Mouse (Mus musculus) bone marrow, adult 2 months (tissue): ENCODE results near the gene Lrfn1. TPM values are rescaled to one million over a fixed set of nuclear protein-coding genes. Genes with fewer than 3 reads are reported as not detected.

ENCODE experiments used
- H3K27ac ChIP-seq: fragments of 200-500 bp; 2 replicates; pipeline ENCODE4 v1.5.1; 2012; ENCODE audit warnings: low read depth, mild to moderate bottlenecking, control low read depth, inconsistent platforms, low read length; ENCODE audit not compliant: control insufficient read depth, poor library complexity, insufficient read depth
- H3K4me1 ChIP-seq: fragments of 200-500 bp; 2 replicates; pipeline ENCODE4 v1.6.1; 2011; ENCODE audit warnings: low read length; ENCODE audit not compliant: control insufficient read depth, insufficient read depth
- H3K4me3 ChIP-seq: fragments of 200-500 bp; replicated peaks from 2 replicates; pipeline ENCODE3; 2011; ENCODE audit warnings: mild to moderate bottlenecking, low read depth, low read length, control low read depth; ENCODE audit not compliant: control insufficient read depth
- CTCF ChIP-seq: fragments of 200-500 bp; IDR thresholded peaks from 2 replicates; pipeline ENCODE4 v1.5.1; 2011; ENCODE audit warnings: low read length, control low read depth; ENCODE audit not compliant: control insufficient read depth, insufficient read depth
- POLR2A ChIP-seq: fragments of 200-500 bp; IDR thresholded peaks from 2 replicates; pipeline ENCODE4 v1.6.1; 2011; ENCODE audit warnings: low read depth, mild to moderate bottlenecking, control low read depth, low read length, borderline replicate concordance; ENCODE audit not compliant: control insufficient read depth
- WGBS: fragments of 180-500 bp; shearing (Covaris S2); methylation state at CpG from one replicate; pipeline ENCODE4 v1.1.7; 2018; 5-methylcytosine and 5-hydroxymethylcytosine counted together
- polyA plus RNA-seq: library from polyadenylated mRNA; stranded (reverse); fragments of >200 nt; gene quantifications from 2 replicates; pipeline ENCODE4 v1.2.4, GENCODE M21; 2011; ENCODE audit warnings: low replicate concordance; ENCODE audit not compliant: missing spikeins, insufficient read depth, insufficient read length

Lrfn1 gene
- polyA plus RNA-seq, 1 experiment = 2.6 TPM

DNA sequence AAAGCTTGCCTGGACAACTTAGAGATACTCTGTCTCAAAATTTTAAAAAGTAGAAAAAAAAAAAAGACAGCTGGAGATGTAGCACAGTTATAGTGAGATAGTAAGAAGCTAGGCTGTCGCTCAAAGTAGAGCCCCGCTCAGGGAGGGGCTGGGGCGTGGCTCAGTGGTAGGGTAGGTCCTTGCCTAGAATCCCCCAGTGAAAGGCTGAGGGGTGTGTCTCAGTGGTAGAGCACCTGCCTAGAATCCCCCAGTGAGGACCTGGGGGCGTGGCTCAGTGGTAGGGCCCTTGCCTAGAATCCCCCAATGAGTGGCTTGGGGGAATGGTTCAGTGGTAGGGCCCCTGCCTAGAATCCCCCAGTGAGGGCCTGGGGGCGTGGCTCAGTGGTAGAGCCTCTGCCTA lies 8.6 kb downstream of the Lrfn1 start:
- 69% methylated on average over 5 of the region's 5 CpGs for WGBS
- TF ChIP-seq POLR2A (no peak), CTCF (no peak)
- Histone ChIP-seq H3K4me3 (no peak overlapping the region), H3K27ac (no peak overlapping the region), H3K4me1 (no peaks in the 10 kb centered on the region)

DNA sequence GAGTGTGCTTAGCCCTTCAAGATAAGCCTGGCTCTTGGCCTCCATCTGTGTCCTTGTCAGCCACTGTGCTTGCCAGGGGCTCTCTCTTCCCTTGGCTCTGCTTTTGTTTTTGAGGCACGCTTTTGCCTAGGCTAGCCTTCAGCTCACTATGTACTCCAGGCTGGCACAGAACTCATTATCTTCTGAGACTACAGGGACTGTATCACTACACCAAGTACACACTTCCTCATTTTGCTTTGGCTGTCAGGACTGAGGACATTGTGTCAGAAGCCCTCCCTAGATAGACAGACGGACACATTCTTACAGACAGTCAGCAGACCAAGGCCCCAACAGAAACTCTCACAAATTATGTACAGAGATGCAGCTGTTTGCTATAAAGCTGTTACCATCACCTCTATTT lies 11.0 kb downstream of the Lrfn1 start:
- no peaks in the 10 kb centered on the region for H3K4me1 ChIP-seq
- H3K27ac ChIP-seq = no peak overlapping the region
- no peak for TF ChIP-seq POLR2A
- H3K4me3 ChIP-seq = no peak overlapping the region
- 56% methylated on average over 2 of the region's 2 CpGs for WGBS

DNA sequence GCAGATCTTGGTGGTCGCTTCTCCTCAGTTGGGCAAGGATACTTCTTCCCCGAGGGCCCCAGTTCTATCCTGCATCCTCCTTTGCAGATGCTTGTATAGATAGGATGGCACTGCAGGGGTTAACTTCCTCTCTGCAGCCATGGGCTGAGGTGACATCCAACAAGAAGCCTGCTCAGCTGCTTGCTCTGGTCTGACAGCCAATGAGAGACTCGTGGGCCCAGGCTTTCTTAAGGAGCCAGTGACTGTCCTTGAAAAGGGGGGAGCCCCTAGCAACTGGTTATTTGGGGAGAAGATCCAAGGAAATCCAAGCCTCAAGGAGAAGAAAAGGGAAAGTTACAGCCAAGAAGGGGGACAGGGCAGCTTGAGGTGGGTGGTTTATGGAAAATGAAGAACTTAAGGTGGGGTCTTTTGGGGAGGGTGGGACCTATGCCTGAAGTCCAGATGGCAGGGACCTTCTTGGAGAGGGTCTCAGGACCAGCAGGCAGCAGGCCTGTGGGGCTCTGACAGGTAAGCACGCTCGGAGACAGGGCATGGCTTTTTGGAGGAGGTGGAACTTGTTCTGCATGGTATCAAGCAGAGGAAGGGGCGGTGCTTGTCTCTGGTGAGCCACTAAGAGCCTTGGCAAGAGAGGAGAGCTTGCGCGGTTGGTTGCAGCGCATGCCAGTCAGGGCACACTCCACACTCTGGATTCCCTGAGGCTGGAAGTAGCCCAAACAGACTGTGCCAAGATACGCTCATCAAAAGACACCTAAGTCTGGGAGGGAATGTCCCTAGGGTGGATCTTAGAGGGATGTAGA lies 12.8 kb downstream of the Lrfn1 start:
- H3K4me3 ChIP-seq = no peak overlapping the region
- WGBS = 38% methylated on average over 10 of the region's 10 CpGs
- no peaks in the 10 kb centered on the region for H3K4me1 ChIP-seq
- H3K27ac ChIP-seq = no peak overlapping the region
- TF ChIP-seq POLR2A = no peak
- no peak for TF ChIP-seq CTCF

DNA sequence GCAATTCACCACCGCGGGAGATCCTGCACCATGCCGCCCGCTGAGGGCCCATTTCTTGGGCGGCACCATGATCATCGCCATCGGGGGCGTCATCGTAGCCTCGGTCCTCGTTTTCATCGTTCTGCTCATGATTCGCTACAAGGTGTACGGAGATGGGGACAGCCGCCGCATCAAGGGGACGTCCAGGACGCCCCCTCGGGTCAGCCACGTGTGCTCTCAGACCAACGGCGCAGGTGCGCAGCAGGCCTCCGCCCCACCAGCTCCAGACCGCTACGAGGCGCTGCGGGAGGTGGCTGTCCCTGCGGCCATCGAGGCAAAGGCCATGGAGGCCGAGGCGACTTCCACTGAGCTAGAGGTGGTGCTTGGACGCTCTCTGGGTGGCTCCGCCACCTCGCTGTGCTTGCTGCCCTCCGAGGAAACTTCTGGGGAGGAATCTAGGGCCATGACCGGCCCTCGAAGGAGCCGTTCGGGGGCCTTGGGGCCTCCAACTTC lies 15.0 kb downstream of the Lrfn1 start:
- WGBS = 81% methylated on average over 40 of the region's 40 CpGs
- no peak overlapping the region for H3K27ac ChIP-seq
- H3K4me3 ChIP-seq = no peak overlapping the region
- TF ChIP-seq CTCF = no peak
- TF ChIP-seq POLR2A = no peak
- H3K4me1 ChIP-seq = no peaks in the 10 kb centered on the region

- no peak overlapping the region; the same call in 1 of the 2 replicates for H3K27ac ChIP-seq
- H3K4me3 ChIP-seq = peak overlapping the region; percentile 16
- TF ChIP-seq POLR2A = no peak
- TF ChIP-seq CTCF = no peak
- 15% methylated on average over 59 of the region's 63 CpGs for WGBS
- H3K4me1 ChIP-seq = no peaks in the 10 kb centered on the region
These were observed 15.5 kb downstream of the Lrfn1 start for GRCm38 (mm10) chr7:28467213-28467751.

GRCm38 (mm10) chr7:28476191-28476590 lies 24.4 kb downstream of the Lrfn1 start:
- TF ChIP-seq CTCF (no peak), POLR2A (no peak)
- no peak overlapping the region for H3K4me3 ChIP-seq
- no peaks in the 10 kb centered on the region for H3K4me1 ChIP-seq
- H3K27ac ChIP-seq = no peak overlapping the region
- WGBS = 89% methylated on average over 6 of the region's 6 CpGs

- no peak overlapping the region for H3K4me3 ChIP-seq
- TF ChIP-seq POLR2A (no peak), CTCF (no peak)
These were observed 25.6 kb downstream of the Lrfn1 start for GRCm38 (mm10) chr7:28477363-28477762.

DNA sequence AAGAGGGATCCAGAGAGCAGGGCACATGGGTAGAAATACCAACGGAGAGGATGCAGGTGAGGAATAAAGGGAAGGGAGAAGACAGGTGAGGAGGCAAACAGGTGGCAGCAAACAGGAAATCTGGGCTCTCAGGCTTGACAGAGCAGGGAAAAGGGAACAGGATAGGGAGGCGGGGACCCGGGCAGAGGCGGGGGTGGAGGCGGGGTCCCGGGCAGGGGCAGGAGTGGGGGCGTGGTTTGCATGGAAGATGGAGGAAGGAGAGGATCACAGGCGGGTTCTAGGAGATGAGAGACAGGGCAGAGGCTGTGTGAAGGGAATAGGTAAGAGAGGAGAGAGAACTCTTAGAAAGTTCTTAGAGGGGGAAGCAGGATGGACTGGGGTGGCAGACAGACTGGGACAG lies 27.1 kb downstream of the Lrfn1 start:
- TF ChIP-seq POLR2A (no peak), CTCF (no peak)
- 3% methylated on average over 8 of the region's 8 CpGs for WGBS
- Histone ChIP-seq H3K4me1 (no peaks in the 10 kb centered on the region), H3K27ac (no peak overlapping the region), H3K4me3 (no peak overlapping the region)

More at GRCm38 (mm10) chr7:28477363-28477762, 25.6 kb downstream of the Lrfn1 start:
- Histone ChIP-seq H3K27ac (no peak overlapping the region), H3K4me1 (no peaks in the 10 kb centered on the region)
- WGBS = 88% methylated on average over 5 of the region's 5 CpGs
